Mouse (Mus musculus): ENCODE measurements around the gene Acbd7. TPM values are rescaled to one million over a fixed set of nuclear protein-coding genes. Genes with fewer than 3 reads are reported as not detected.

Acbd7 gene
- total RNA-seq, 2 experiments from 2014 or later = 1.2 TPM; not detected in 1

- intact Hi-C loops (cut with DNase I) = no loop called here
Measured at GRCm38 (mm10) chr2:3357887-3358286, 21.9 kb downstream of the Acbd7 start.

GRCm38 (mm10) chr2:3361067-3361466, 25.1 kb downstream of the Acbd7 start:
- no peak for DNase-seq (ENCODE audit: low spot score in 2 of 2)
- intact Hi-C loops (cut with DNase I) = no loop called here

More at GRCm38 (mm10) chr2:3357887-3358286, 21.9 kb downstream of the Acbd7 start:
- DNase-seq (ENCODE audit: low spot score in 2 of 2) = no peak

GRCm38 (mm10) chr2:3365127-3365526, 29.2 kb downstream of the Acbd7 start:
- DNase-seq (ENCODE audit: low spot score in 2 of 2) = no peak
- intact Hi-C loops (cut with DNase I) = no loop called here

- intact Hi-C loops (cut with DNase I) = no loop called here
- no peak for DNase-seq (ENCODE audit: low spot score in 2 of 2)
Measured at GRCm38 (mm10) chr2:3387105-3387860, 51.3 kb downstream of the Acbd7 start.

Other genes starting within 250 kb of the Acbd7 start
- gene Fam171a1, start 221.9 kb upstream of the Acbd7 start, total RNA-seq (2021) = 10 to 100 TPM; 58.4 to 58.7 TPM
- 10 to 100 TPM; 78.6 to 80.2 TPM for gene Nmt2, start 52.0 kb upstream of the Acbd7 start, total RNA-seq (2021)
- gene Rpp38, start 3.5 kb upstream of the Acbd7 start, total RNA-seq (2021) = 1 to 10 TPM; 7.9 to 8.4 TPM
- not detected for gene Olah, start 61.0 kb downstream of the Acbd7 start, total RNA-seq (2021)
- gene Meig1, start 86.5 kb downstream of the Acbd7 start, total RNA-seq (2021) = 1 to 10 TPM; 2.0 to 3.6 TPM
- 10 to 100 TPM; 10.1 to 10.8 TPM for gene Dclre1c, start 88.0 kb downstream of the Acbd7 start, total RNA-seq (2021)
- gene Suv39h2, start 138.9 kb downstream of the Acbd7 start, total RNA-seq (2021) = 1 to 10 TPM; 3.1 to 3.2 TPM
- 1 to 10 TPM; 5.6 to 5.7 TPM for gene Gm45902, start 176.6 kb downstream of the Acbd7 start, total RNA-seq (2021)
- 10 to 100 TPM; 42.6 to 43.3 TPM for gene Hspa14, start 176.6 kb downstream of the Acbd7 start, total RNA-seq (2021)
- gene Cdnf, start 176.9 kb downstream of the Acbd7 start, total RNA-seq (2021) = 1 to 10 TPM in 1 of 2 experiments, under 1 TPM in 1; 0.55 to 1.2 TPM
- 10 to 100 TPM in 1 of 2 experiments, 1 to 10 TPM in 1; 9.3 to 10.5 TPM for gene Fam107b, start 234.3 kb downstream of the Acbd7 start, total RNA-seq (2021)

Measured in left cerebral cortex, postnatal 14 days (tissue).